Mouse (Mus musculus): Measurements from ENCODE around the gene Srrd.

DNA sequence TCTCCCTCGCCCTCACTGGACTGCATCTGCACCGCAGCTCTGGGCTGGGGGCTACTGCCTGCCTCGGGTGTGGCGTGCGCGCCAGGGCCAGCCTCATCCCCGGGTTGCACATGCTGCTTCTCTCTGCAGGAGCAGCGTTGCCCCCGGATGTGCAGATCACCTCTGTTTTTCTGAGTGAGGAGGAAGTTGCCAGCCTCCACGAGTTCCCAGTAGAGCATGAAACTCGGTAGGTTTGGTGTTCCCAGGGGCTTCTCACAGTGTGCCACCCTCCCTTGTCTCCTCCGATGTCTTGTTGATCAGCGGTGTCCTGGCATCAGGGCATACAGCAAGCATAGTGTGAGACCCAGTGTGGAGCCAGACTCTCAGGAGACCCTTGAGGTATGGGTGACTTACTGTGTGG lies 26.5 kb upstream of the Srrd start:
- no peak for TF ChIP-seq MXI1 (IDR thresholded peaks at IDR 0.05; ENCODE audit: low read depth, low read length)
- TF ChIP-seq BHLHE40 (IDR thresholded peaks at IDR 0.05; ENCODE audit: borderline replicate concordance, low read depth, low read length), result no peak
- TF ChIP-seq CTCF (IDR thresholded peaks at IDR 0.05 in 2 of 3, conservative IDR thresholded peaks at IDR 0.05 in 1 of 3; ENCODE audit: control insufficient read depth in 1 of 3, insufficient read depth in 1 of 3, low read depth in 2 of 3, low read length in 3 of 3, poor library complexity in 1 of 3, severe bottlenecking in 1 of 3), result no peak
- no peak for TF ChIP-seq EP300 (IDR thresholded peaks at IDR 0.05; ENCODE audit: low read depth in 1 of 2, low read length in 2 of 2)
- no peak for TF ChIP-seq E2F4 (IDR thresholded peaks at IDR 0.05; ENCODE audit: borderline replicate concordance, low read depth, low read length)
- TF ChIP-seq POLR2A (IDR thresholded peaks at IDR 0.05; ENCODE audit: control insufficient read depth in 1 of 2, insufficient read depth in 1 of 2, low read depth in 1 of 2, low read length in 2 of 2, poor library complexity in 1 of 2), result no peak
- no peak for TF ChIP-seq USF2 (IDR thresholded peaks at IDR 0.05; ENCODE audit: borderline replicate concordance in 1 of 2, insufficient read depth in 1 of 2, low read depth in 1 of 2, low read length in 2 of 2)
- TF ChIP-seq RCOR1 (IDR thresholded peaks at IDR 0.05; ENCODE audit: low read depth, low read length), result no peak
- no peak for TF ChIP-seq KAT2A (conservative IDR thresholded peaks at IDR 0.05; ENCODE audit: low read depth, low read length)

All from MEL (cell line).